Mouse (Mus musculus) T-helper 2 cell (primary cell): ENCODE data around the gene Actr1a.

Source experiments
- in situ Hi-C: fragments of 300-600 bp; cut with MboI, MseI; formaldehyde crosslinking; loops from one replicate; pipeline ENCODE4 v1.15.1; 2025; ENCODE audit warnings: high pct_unique_total_duplicates

The Actr1a gene

DNA sequence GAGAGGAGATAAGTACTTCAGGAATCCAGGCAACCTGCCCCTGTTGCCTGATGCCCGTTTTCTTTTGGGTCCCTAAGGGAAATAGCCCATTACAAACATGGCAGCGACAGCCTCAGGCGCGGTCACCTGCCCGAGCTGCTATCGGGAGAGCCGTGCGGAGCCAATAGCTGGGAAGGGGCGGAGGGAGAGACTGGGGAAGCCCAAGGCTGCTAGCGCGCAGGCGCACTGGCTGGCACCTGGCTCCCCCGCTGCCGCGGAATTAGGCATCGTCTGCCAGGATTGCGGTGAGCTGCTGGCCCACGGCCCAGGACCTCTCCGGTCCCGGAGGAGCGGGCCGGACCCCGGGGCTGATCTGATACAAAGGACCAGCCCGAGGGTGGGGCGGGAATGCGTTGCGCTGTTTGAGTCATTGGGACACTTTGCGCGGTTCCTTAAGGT lies 38.8 kb downstream of the Actr1a start:
- in situ Hi-C loops: no loop called here

- in situ Hi-C loops: no loop called here
Observed at GRCm38 (mm10) chr19:46350168-46350932, 45.2 kb downstream of the Actr1a start, which contains the start of gene 2310034G01Rik. TSS of gene 2310034G01Rik (minus strand) at chr19:46350302.

- in situ Hi-C loops: no loop called here
Observed at GRCm38 (mm10) chr19:46349550-46349949, 46.0 kb downstream of the Actr1a start.

GRCm38 (mm10) chr19:46348761-46349458 lies 46.6 kb downstream of the Actr1a start:
- in situ Hi-C loops: no loop called here

DNA sequence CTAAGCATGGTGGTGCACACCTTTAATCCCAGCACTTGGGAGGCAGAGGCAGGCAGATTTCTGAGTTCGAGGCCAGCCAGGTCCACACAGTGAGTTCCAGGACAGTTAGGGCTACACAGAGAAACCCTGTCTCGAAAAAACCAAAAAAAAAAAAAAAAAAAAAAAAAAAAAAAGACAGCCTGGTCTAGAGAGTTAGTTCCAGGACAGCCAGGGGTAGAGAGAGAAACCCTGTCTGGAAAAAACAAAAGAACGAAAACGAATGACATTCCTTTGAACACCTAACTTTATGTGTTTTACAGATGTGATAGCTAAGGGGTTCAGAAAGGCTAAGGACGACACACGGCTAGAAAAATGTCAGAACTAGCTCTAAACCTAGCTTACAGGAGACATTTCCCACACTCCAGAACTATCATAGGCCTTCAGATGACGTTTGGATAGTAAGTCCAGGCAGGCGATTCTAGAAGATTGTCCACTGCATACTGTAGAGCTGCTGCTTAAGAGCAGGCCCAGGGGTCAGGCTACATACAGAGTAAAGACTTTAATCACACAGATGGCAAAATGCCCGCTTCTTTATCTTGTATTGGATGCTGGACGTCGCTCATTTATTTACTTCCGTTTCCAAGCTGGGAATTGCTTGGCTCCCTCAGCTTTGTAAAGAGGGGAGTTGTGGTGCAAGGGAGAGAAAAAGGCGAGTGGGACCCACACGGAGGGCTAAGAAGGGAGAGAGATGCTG lies 47.4 kb downstream of the Actr1a start:
- in situ Hi-C loops: no loop called here

- in situ Hi-C loops: no loop called here
Observed at GRCm38 (mm10) chr19:46347146-46347545, 48.4 kb downstream of the Actr1a start.

DNA sequence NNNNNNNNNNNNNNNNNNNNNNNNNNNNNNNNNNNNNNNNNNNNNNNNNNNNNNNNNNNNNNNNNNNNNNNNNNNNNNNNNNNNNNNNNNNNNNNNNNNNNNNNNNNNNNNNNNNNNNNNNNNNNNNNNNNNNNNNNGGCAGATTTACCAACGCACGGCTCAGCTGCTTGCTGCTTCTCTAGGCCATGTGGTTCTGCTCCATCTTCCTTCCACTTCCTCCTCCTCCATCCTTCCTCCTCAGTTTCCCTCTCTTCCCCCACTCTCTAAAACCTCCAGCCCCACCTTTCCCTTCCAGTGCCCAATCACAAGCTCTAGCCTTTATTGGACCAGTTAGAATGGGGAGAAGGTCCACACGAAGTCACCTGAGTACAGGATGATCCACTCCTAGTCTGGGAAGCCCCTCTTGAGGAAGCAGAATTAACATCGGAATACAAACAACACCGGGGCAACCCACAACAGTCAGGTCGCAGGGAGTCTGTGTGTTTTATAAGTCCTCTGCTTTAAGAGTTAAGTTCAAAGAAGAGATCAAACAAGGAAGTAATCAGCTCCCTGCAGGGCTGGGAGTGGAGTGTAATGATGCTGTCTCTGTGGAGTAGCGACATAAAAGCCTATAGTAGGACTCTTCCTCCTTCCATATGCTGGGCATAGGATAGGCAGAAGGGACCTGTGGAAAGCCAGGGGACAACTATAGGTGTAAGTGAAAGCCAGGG lies 50.7 kb downstream of the Actr1a start:
- in situ Hi-C loops: no loop called here

DNA sequence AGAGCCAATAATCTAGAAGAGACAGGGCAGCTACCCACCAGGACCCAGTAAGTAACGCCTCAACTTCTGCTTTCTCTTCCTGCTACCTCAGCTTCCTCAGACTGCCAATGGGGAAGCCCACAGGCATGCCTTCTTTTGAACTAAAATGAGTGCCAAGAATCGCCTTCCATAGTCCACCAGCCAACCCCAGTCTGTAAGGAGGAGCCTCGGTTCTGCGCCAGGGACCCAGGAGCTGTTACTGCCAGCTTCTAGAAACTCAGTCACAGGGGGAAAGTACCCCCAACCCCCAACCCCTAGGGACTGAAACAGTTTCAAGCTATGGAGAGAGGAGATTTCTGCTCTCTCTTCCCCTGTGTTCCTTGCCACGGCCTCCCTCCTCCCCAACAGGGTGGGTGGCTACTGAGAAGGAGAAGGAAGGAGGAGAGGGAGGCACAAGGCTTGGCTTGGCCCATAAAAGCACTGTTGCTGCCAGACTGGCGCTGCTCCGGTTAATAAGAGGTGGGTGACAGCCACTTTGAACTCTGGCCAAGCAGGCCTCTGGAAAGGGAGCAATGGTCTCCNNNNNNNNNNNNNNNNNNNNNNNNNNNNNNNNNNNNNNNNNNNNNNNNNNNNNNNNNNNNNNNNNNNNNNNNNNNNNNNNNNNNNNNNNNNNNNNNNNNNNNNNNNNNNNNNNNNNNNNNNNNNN lies 56.1 kb downstream of the Actr1a start:
- in situ Hi-C loops: loop anchor here (5.0 kb wide), 1 partner anchor 48 kb away; no protein-coding TSS in a partner anchor

DNA sequence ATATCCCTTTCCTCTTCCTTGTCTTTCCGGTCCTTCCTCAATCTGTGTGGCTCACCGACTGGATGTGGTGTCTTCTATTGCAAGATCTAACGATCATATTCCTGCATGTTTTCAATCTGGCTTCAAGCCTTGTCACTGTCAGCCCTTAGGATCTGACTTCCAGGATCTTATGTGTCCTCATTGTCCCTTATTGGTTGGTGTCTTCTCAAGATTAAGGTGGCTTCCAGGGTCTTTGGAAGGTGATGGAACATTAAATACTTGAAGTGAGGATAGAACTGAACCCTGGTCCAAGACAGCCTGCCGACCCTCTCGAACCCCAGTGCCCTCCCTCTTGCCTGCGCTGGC lies 56.6 kb downstream of the Actr1a start:
- in situ Hi-C loops: loop anchor here (5.0 kb wide), 1 partner anchor 48 kb away; no protein-coding TSS in a partner anchor

DNA sequence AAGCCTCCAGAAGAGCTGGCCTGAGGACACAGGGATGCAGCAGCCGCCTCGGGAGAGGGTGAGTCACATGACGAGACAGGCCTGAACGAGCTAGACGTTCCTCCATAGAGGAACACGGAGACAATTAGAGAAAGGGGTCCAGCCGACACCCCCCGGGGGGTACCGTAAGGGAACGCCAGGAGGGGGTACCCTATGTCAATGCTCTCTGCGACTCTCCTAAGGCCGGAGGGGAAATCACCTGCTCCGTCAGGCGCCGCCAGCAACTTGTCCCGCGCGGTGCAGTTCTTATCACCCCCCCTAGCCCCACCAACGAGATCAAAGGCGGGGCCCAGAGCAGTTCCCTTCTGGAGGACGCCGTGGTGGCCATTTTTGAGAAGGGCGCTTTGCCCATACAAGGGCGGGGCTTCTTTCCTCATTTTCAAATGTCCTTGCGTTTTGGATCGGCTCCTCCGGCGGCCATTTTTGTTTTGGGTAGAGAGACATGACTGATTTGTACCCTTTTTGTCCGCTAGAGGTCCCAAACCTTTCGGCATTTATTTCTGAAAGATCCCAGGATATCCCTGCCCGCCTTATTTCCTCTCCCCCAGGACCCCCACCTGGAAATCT lies 57.1 kb downstream of the Actr1a start, which contains the start of gene Cuedc2:
TSS of gene Cuedc2 (minus strand) at position 372 of the 606 bp plus-strand sequence.
- in situ Hi-C loops: loop anchor here (5.0 kb wide), 1 partner anchor 49 kb away; no protein-coding TSS in a partner anchor

DNA sequence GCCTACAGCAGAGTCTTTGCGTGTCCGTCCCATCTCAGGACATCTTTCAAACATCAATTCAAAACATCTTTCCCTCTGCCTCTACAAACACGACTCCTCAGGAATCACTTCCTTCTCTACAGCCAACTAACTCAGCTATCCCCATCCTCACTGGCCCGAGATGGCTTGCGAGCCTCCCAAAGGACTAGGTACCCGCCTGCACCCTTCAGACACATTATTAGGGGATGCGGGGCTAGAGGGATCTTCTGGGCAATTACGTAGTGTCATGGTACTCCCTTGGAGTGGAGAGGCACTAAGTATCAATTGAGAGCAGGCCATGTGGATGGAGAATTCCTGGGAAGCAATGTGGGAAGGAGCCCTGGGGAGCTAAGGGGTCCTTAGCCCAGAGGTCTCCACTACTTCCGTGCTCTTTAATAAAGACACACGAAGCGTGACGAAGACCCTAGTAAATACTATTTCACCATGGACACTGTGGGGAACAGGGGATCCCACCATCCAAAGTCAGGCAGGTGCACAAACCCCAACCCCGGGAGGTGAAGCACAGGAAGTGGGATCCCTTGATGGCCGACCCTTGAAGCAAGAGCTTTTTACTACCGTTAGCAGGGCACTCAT lies 57.7 kb downstream of the Actr1a start:
- in situ Hi-C loops: loop anchor here (5.0 kb wide), 1 partner anchor 49 kb away; no protein-coding TSS in a partner anchor

GRCm38 (mm10) chr19:46333906-46334305 lies 61.6 kb downstream of the Actr1a start:
- in situ Hi-C loops: no loop called here

- in situ Hi-C loops: no loop called here
Observed at GRCm38 (mm10) chr19:46332721-46333339, 62.7 kb downstream of the Actr1a start.

GRCm38 (mm10) chr19:46331936-46332335 lies 63.6 kb downstream of the Actr1a start:
- in situ Hi-C loops: no loop called here

DNA sequence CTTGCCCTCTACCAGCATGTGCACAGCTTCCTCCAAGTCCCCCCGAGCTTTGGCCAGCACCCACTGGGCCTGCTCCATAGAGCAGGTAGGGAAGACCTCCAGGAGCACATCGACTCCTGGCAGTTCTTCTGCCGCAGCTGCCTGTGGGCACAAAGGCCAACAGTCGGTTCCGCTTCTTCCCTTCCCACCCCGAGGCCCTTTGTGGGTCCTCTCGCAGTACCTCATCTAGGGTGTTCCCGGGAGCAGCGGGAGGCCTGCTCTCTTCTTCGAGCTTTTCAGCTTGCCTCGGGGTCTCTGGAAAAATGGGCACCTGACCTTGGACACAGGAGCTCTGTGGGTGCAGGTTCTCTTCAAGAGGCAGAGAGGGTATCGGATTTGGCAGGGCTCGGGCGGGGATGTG lies 64.2 kb downstream of the Actr1a start:
- in situ Hi-C loops: no loop called here

DNA sequence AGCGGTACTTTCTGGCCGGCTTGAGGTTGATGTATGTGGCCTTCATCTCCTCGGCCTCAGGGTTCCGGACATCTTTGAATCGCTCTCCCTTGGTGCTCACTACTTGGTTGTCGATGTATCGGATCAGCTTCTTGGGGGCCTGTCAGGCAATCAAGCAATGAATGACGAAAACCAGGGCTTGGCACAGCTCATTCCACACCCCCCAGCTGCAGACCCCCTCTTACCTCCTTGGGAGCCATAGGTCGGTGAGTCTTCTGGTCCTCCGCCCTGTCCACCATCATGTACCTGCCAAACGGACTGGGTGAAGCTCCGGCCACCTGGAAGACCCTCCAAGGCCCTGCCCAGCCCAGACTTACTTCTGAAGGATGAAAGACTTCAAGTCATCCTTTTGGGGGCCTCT lies 64.9 kb downstream of the Actr1a start:
- in situ Hi-C loops: no loop called here

DNA sequence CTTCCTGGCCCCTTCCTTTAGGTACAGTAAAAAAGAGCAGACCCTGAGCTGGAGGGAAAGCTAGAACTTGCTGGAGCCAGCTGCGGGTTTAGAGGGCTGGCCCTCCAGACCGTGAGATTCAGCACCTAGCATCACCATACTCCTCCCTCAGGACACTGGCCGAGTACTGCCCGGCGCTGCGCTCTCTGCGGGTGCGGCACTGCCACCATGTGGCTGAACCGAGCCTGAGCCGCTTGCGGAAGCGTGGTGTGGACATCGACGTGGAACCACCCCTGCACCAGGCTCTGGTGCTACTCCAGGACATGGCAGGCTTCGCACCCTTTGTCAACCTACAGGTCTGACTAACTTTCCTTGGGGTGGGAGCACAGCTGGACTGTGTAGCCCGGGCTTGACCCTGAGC lies 65.6 kb downstream of the Actr1a start:
- in situ Hi-C loops: no loop called here

DNA sequence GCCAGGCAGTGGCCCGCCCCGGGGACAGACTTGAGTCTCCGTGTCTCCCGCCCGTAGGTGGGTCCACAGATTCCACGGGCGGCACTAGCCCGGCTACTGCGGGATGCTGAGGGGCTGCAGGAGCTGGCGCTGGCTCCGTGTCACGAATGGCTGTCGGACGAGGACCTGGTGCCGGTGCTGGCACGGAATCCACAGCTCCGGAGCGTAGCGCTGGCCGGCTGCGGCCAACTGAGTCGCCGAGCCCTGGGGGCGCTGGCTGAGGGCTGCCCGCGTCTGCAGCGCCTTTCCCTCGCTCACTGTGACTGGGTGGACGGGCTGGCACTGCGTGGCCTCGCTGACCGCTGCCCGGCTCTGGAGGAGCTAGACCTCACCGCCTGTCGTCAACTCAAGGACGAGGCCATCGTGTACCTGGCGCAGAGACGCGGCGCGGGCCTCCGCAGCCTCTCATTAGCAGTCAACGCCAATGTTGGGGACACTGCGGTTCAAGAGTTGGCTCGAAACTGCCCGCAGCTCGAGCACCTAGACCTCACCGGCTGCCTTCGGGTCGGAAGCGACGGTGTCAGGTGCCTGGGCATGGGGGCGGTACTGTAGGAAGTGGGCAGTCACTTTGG lies 66.4 kb downstream of the Actr1a start:
- in situ Hi-C loops: no loop called here
